Mouse (Mus musculus) cerebellum, postnatal 10 days (tissue): ENCODE measurements around the gene Capns1.
"Not testable (repeated sequence)": the region's sequence is repeated elsewhere in the genome, so short reads cannot be mapped to it uniquely, and the experiment has no call there.

Source experiments
- DNase-seq, 2 experiments: peaks; one replicate each; pipeline ENCODE4 v3.0.0; 2021; ENCODE audit warnings: mixed read lengths in 2 of 2

Gene Capns1

GRCm38 (mm10) chr7:30198481-30198971 is at the start of gene Capns1:
TSS of gene Capns1 (minus strand) at chr7:30198811.
- peak; percentile 82 to 88 for DNase-seq

GRCm38 (mm10) chr7:30237374-30237773 is 38.8 kb upstream of the Capns1 start:
- DNase-seq = not testable (repeated sequence)

GRCm38 (mm10) chr7:30235625-30236024 is 37.0 kb upstream of the Capns1 start, which contains the start of gene Ovol3:
TSS of gene Ovol3 (minus strand) at chr7:30235725.
- DNase-seq = no peak

GRCm38 (mm10) chr7:30235091-30235490 is 36.5 kb upstream of the Capns1 start:
- DNase-seq = no peak

GRCm38 (mm10) chr7:30234276-30234858 is 35.8 kb upstream of the Capns1 start:
- DNase-seq = peak; percentile 12 to 20

GRCm38 (mm10) chr7:30233387-30233786 is 34.8 kb upstream of the Capns1 start:
- DNase-seq = peak; percentile 61 to 65

GRCm38 (mm10) chr7:30232631-30233148 is 34.1 kb upstream of the Capns1 start:
- peak; percentile 81 to 88 for DNase-seq

GRCm38 (mm10) chr7:30231669-30232454 is 33.3 kb upstream of the Capns1 start, which contains the start of the genes Polr2i and Tbcb:
TSS of gene Polr2i (plus strand) at chr7:30231948.
TSS of gene Tbcb (minus strand) at chr7:30232272.
- DNase-seq = peak; percentile 98 to 99

GRCm38 (mm10) chr7:30231328-30231668 is 32.7 kb upstream of the Capns1 start:
- DNase-seq = no peak

- no peak for DNase-seq
Measured at GRCm38 (mm10) chr7:30224206-30224605, 25.6 kb upstream of the Capns1 start.

GRCm38 (mm10) chr7:30222205-30222604 is 23.6 kb upstream of the Capns1 start:
- DNase-seq = no peak

GRCm38 (mm10) chr7:30221433-30221832 is 22.8 kb upstream of the Capns1 start:
- no peak for DNase-seq

- DNase-seq = no peak
Measured at GRCm38 (mm10) chr7:30220008-30220356, 21.4 kb upstream of the Capns1 start.

- DNase-seq = peak; percentile 63 to 73
Measured at GRCm38 (mm10) chr7:30219293-30220007, 20.8 kb upstream of the Capns1 start.

GRCm38 (mm10) chr7:30217277-30217676 is 18.7 kb upstream of the Capns1 start:
- no peak for DNase-seq

GRCm38 (mm10) chr7:30216723-30217151 is 18.1 kb upstream of the Capns1 start:
- DNase-seq = peak; percentile 94 to 95

- DNase-seq = no peak
Measured at GRCm38 (mm10) chr7:30215875-30216274, 17.3 kb upstream of the Capns1 start.

GRCm38 (mm10) chr7:30213881-30214280 is 15.3 kb upstream of the Capns1 start:
- DNase-seq = no peak

GRCm38 (mm10) chr7:30211025-30211424 is 12.4 kb upstream of the Capns1 start:
- DNase-seq = no peak

GRCm38 (mm10) chr7:30206364-30206763 is 7.8 kb upstream of the Capns1 start:
- DNase-seq = not testable (repeated sequence)

GRCm38 (mm10) chr7:30205383-30205782 is 6.8 kb upstream of the Capns1 start:
- peak; percentile 87 to 88 for DNase-seq

- no peak for DNase-seq
Measured at GRCm38 (mm10) chr7:30204380-30204779, 5.8 kb upstream of the Capns1 start.
